Mouse (Mus musculus): ENCODE results near the gene Ivl. TPM values are rescaled to one million over a fixed set of nuclear protein-coding genes. Genes with fewer than 3 reads are reported as not detected.

Ivl gene
- polyA plus RNA-seq (2015; fragmentation: Nextera tagmentation; extraction: Ambion mirVana), result not detected in 2 replicates

DNA sequence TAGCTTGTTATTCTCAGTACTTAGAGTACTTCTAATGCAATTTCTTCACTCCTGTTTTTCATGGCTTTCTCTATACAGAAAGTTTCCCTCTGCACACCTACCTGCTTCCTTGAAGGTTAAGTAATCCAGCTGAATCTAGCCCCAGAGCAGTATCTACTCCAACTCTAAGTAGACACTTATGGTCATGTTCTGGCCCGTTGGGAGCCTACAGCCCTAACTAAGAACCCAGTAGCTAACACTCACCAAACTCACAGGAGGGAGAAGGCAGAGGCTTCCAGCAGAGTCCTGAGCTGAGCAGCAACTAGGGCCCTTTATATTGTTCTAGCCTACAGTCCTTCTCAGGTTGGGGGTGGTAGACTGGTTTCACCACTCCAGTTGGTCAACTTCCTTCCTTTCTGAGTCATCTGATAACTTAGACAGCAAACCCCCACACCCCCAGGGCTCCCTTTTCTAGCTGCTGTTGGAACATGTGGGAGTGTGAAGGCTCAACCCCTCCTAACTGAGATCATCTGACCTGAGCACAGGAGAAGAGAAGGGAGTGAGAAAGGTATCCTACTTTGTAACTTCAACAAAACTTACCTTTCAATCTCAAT, at the start of gene Ivl:
Gene Ivl, minus strand, starts transcription at position 287 of the 593 bp plus-strand sequence.
- 53% methylated on average over 1 of the region's 1 CpGs for WGBS

DNA sequence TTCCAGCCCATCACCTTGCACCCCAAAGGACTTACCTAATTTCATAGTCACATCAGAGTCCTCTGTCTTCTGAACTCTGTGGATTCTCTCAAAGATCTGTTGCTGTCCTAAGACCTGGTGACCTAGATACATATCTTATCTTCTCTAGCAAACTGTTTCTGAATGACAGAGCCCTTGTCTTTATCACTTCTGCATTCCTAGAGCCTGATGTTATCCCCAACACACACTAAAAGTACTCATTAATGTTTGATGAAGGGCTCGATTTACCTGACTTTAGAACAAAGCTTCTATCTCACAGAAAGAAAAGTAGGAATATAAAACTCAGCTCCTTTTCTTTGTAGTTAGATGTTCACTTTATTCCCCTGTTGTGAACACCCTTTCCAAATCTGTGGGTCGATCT, 48.0 kb upstream of the Ivl start, which contains the start of gene Lce6a:
Gene Lce6a, minus strand, starts transcription at position 101 of the 400 bp plus-strand sequence.
- H3K9me3 ChIP-seq, result no peaks in the 10 kb centered on the region
- H3K36me3 ChIP-seq, result no peaks in the 10 kb centered on the region
- no peak for ATAC-seq (ENCODE audit: borderline replicate concordance, extremely low read depth, low FRiP score, low TSS enrichment)
- no peak within 1 kb of the TSS for H3K9ac ChIP-seq
- H3K27ac ChIP-seq, result no peak within 1 kb of the TSS
- WGBS, result 53% methylated on average over 2 of the region's 2 CpGs
- no peak within 1 kb of the TSS for H3K4me3 ChIP-seq
- no peaks in the 10 kb centered on the region for H3K4me1 ChIP-seq
- H3K27me3 ChIP-seq, result no peaks in the 10 kb centered on the region
- no peak within 1 kb of the TSS for H3K4me2 ChIP-seq

More for the DNA sequence above, at the start of gene Ivl:
- H3K4me2 ChIP-seq, result no peak within 1 kb of the TSS
- ATAC-seq (ENCODE audit: borderline replicate concordance, extremely low read depth, low FRiP score, low TSS enrichment), result no peak
- H3K4me1 ChIP-seq, result no peaks in the 10 kb centered on the region
- no peak within 1 kb of the TSS for H3K9ac ChIP-seq
- H3K36me3 ChIP-seq, result no peaks in the 10 kb centered on the region
- H3K9me3 ChIP-seq, result no peaks in the 10 kb centered on the region
- H3K27me3 ChIP-seq, result no peaks in the 10 kb centered on the region
- H3K27ac ChIP-seq, result no peak within 1 kb of the TSS
- no peak within 1 kb of the TSS for H3K4me3 ChIP-seq

DNA sequence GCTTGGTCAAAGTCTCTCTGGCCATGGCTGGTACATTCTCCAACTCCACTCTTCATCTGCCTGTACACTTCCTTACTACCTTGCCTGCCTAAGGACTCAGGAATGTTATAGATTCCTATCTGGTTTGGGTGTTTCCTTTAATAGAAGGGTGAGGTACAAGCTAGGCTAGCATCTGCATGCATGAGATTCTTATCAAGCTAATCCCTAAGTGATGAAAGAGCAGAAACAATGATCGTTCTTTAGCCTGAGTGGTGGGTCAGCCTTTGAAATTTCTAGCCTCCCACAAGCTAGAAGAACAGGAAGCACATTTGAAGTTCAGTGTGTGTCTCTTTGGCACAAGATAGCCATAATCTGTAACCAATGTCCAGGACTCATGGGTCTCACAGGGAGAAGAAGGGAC, 36.3 kb upstream of the Ivl start:
- Histone ChIP-seq H3K27ac (no peak overlapping the region), H3K4me1 (no peaks in the 10 kb centered on the region), H3K4me2 (no peak overlapping the region), H3K4me3 (no peak overlapping the region), H3K36me3 (no peaks in the 10 kb centered on the region), H3K27me3 (no peaks in the 10 kb centered on the region), H3K9ac (no peak overlapping the region), H3K9me3 (no peaks in the 10 kb centered on the region)
- WGBS, result 24% methylated on average over 1 of the region's 1 CpGs
- no peak for ATAC-seq (ENCODE audit: borderline replicate concordance, extremely low read depth, low FRiP score, low TSS enrichment)

DNA sequence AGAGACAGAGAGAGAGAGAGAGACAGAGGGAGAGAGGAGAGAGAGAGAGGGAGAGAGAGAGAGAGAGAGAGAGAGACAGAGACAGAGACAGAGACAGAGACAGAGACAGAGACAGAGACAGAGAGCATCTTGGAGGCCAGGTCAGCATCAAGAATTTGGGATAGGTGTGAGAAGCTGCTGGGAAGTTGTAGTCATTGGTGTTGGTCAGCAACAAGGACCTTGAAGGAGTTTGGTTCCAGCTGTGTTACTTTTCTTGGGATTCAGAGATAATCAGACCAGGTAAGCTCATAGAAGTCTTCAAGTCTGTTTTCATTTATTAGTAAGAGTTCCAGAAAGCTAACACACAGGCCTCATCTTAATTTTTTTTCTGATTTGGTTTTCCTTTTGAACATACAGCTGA, 33.9 kb upstream of the Ivl start, which contains the start of gene 2210017I01Rik:
Gene 2210017I01Rik, minus strand, starts transcription at position 101 of the 400 bp plus-strand sequence.
- no peak for ATAC-seq (ENCODE audit: borderline replicate concordance, extremely low read depth, low FRiP score, low TSS enrichment)
- Histone ChIP-seq H3K4me2 (no peak within 1 kb of the TSS), H3K4me3 (no peak within 1 kb of the TSS), H3K27me3 (no peaks in the 10 kb centered on the region), H3K36me3 (no peaks in the 10 kb centered on the region), H3K9ac (no peak within 1 kb of the TSS), H3K27ac (no peak within 1 kb of the TSS), H3K4me1 (no peaks in the 10 kb centered on the region), H3K9me3 (no peaks in the 10 kb centered on the region)

DNA sequence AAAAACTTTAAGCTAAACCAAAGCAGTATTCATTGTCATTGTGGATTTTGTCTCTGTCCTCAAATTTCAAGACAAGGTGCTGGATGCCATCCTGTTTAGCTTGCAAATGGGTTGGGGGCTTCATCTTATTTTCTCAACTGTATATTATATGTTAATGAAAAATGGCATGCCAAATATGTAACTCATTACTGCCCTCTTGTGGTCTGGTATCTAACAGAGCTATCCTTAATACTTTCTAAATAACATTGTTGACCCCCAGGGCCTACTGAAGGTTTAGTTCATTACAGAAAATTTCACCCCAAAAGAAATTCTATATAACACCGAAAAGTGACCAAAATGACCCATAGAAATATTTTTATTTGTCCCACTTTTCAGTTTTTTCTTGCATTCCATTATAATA, 28.6 kb upstream of the Ivl start:
- no peak overlapping the region for H3K27ac ChIP-seq
- H3K9me3 ChIP-seq, result no peaks in the 10 kb centered on the region
- no peaks in the 10 kb centered on the region for H3K4me1 ChIP-seq
- no peak overlapping the region for H3K4me2 ChIP-seq
- 35% methylated on average over 1 of the region's 1 CpGs for WGBS
- ATAC-seq (ENCODE audit: borderline replicate concordance, extremely low read depth, low FRiP score, low TSS enrichment), result no peak
- H3K36me3 ChIP-seq, result no peaks in the 10 kb centered on the region
- H3K9ac ChIP-seq, result no peak overlapping the region
- H3K4me3 ChIP-seq, result no peak overlapping the region
- H3K27me3 ChIP-seq, result no peaks in the 10 kb centered on the region

DNA sequence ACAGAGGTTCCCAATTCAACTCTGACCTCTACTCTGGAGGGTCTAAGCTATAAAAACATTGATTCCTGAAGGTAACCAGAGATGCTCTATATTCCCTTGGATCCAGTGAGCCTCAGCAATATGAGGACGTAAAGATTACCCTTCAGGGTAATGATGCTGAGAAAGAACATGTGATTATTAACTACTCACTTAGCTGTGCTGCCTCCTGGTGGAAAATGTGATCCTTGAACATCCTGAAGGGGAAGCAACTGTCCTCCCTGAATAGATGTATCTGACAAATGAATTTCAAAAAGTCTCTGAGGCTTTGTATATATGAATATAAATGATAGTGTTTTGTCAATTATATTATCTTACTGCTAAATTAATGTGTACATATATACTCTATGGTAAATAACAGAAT, 26.9 kb upstream of the Ivl start:
- H3K27me3 ChIP-seq, result no peaks in the 10 kb centered on the region
- H3K4me3 ChIP-seq, result no peak overlapping the region
- H3K9me3 ChIP-seq, result no peaks in the 10 kb centered on the region
- H3K36me3 ChIP-seq, result no peaks in the 10 kb centered on the region
- H3K4me1 ChIP-seq, result no peaks in the 10 kb centered on the region
- 47% methylated on average over 1 of the region's 1 CpGs for whole genome bisulfite sequencing
- no peak for ATAC-seq (ENCODE audit: borderline replicate concordance, extremely low read depth, low FRiP score, low TSS enrichment)
- no peak overlapping the region for H3K4me2 ChIP-seq
- no peak overlapping the region for H3K9ac ChIP-seq
- H3K27ac ChIP-seq, result no peak overlapping the region

DNA sequence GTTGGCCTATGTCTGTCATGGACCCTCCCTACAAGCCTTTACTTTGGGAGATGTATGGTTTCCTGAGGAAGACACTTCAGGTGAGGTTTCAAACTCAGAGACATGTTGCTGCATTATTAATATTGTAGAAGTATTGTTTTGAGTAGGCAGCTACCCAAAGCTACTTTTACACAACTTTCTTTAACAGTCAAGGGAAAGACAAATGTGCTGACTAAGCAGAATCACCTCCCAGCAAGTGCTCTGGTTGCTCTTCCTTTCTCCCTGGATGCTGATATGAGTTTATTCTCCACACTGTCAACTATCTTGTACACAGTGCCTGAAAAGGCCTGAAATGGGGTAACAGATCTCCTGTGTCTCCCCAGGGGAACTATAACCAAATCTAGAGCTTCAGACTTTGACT, 26.4 kb upstream of the Ivl start:
- Histone ChIP-seq H3K4me3 (no peak overlapping the region), H3K9ac (no peak overlapping the region), H3K36me3 (no peaks in the 10 kb centered on the region), H3K27ac (no peak overlapping the region), H3K9me3 (no peaks in the 10 kb centered on the region), H3K4me1 (no peaks in the 10 kb centered on the region), H3K4me2 (no peak overlapping the region), H3K27me3 (no peaks in the 10 kb centered on the region)
- ATAC-seq (ENCODE audit: borderline replicate concordance, extremely low read depth, low FRiP score, low TSS enrichment), result no peak

DNA sequence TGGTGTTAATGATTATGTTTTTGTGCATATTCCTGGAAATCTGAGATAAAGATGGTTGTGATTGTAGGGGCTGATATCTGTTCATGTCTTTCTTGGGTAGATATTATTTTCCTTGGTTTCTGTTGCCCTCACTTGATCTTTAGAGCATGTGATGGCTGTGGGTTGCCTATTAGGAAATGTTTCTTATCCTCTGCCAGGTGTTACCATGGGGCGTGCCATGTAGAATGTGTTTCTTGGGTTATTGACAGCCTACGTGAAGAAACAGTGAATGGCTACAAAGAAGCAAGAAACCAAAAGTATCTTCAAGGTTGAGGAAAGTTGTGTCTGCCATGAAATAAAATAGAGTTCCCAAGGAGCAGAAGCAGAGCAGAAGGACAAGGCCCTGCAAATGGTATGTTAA, 24.9 kb upstream of the Ivl start:
- whole genome bisulfite sequencing, result 94% methylated on average over 2 of the region's 2 CpGs
- Histone ChIP-seq H3K27me3 (no peaks in the 10 kb centered on the region), H3K4me3 (no peak overlapping the region), H3K27ac (no peak overlapping the region), H3K9me3 (no peaks in the 10 kb centered on the region), H3K9ac (no peak overlapping the region), H3K4me2 (no peak overlapping the region), H3K36me3 (no peaks in the 10 kb centered on the region), H3K4me1 (no peaks in the 10 kb centered on the region)
- ATAC-seq (ENCODE audit: borderline replicate concordance, extremely low read depth, low FRiP score, low TSS enrichment), result no peak

DNA sequence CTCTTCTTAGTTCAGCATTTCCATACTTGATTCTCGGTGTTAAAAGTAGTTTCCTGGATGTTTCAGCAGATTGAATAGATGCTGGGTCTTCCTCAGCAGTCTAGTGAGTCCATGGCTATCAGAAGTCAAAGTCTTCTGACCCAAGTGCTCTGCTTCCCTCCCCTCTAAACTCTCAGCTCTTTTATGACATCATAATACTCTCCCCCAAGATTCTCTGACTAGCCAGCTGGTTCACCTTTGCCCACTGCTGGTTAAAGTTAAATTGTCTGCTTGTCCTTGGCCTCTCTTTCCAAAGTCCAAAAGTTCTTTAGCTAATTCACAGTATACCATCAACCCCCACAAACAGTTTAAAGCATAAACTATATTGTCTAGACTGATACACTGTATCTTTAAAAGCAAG, 15.3 kb upstream of the Ivl start, which contains the start of gene Smcp:
Gene Smcp, minus strand, starts transcription at position 140 of the 400 bp plus-strand sequence.
- H3K9me3 ChIP-seq, result no peaks in the 10 kb centered on the region
- no peaks in the 10 kb centered on the region for H3K36me3 ChIP-seq
- H3K4me3 ChIP-seq, result no peak within 1 kb of the TSS
- no peak within 1 kb of the TSS for H3K27ac ChIP-seq
- H3K4me2 ChIP-seq, result no peak within 1 kb of the TSS
- H3K9ac ChIP-seq, result no peak within 1 kb of the TSS
- H3K27me3 ChIP-seq, result no peaks in the 10 kb centered on the region
- 68% methylated on average over 1 of the region's 1 CpGs for WGBS
- no peaks in the 10 kb centered on the region for H3K4me1 ChIP-seq
- ATAC-seq (ENCODE audit: borderline replicate concordance, extremely low read depth, low FRiP score, low TSS enrichment), result no peak

DNA sequence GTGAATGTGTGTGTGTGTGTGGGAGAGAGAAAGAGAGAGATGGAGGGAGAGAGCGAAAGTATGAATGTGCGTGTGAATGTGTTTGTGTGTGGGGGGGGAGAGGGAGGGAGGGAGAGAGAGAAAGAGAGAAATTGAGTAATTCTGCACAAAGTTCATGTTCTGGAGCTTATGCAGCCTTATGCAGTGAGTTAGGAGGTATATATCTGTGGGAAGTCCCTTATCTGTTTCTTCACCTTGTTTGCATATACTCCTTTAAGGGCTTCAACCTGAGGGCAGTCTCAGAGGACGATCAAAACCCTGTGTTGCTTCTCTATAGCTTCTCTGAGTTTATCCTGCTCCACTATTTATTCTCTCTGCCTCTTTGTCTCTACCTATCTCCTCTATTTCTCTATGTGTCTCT, 13.7 kb upstream of the Ivl start:
- Histone ChIP-seq H3K27me3 (no peaks in the 10 kb centered on the region), H3K27ac (no peak overlapping the region), H3K36me3 (no peaks in the 10 kb centered on the region), H3K4me1 (no peaks in the 10 kb centered on the region), H3K4me3 (no peak overlapping the region), H3K4me2 (no peak overlapping the region), H3K9ac (no peak overlapping the region), H3K9me3 (no peaks in the 10 kb centered on the region)
- ATAC-seq (ENCODE audit: borderline replicate concordance, extremely low read depth, low FRiP score, low TSS enrichment), result no peak
- WGBS, result 69% methylated on average over 3 of the region's 3 CpGs

DNA sequence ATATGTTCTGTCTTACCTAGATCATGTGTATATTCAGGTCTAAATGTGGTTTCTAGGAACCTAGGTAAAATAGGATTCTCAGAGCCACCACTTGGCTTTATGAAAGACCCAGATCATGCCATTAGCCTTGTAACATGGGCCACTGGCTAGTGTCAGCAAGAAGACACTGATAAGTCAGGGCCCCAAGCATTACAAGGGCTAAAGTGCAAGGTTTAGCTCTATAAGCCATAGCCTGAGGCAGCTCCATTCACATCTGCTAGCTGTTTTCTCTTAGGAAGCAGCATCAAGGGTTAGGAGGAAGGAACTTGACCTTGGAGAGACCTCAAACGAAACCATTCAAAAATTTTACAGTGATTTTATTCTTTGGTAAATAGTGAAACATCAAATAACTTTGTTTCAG, 11.5 kb upstream of the Ivl start:
- ATAC-seq (ENCODE audit: borderline replicate concordance, extremely low read depth, low FRiP score, low TSS enrichment), result no peak
- Histone ChIP-seq H3K4me2 (no peak overlapping the region), H3K27ac (no peak overlapping the region), H3K9ac (no peak overlapping the region), H3K36me3 (no peaks in the 10 kb centered on the region), H3K27me3 (no peaks in the 10 kb centered on the region), H3K4me1 (no peaks in the 10 kb centered on the region), H3K9me3 (no peaks in the 10 kb centered on the region), H3K4me3 (no peak overlapping the region)
- WGBS, result 45% methylated on average over 1 of the region's 1 CpGs

DNA sequence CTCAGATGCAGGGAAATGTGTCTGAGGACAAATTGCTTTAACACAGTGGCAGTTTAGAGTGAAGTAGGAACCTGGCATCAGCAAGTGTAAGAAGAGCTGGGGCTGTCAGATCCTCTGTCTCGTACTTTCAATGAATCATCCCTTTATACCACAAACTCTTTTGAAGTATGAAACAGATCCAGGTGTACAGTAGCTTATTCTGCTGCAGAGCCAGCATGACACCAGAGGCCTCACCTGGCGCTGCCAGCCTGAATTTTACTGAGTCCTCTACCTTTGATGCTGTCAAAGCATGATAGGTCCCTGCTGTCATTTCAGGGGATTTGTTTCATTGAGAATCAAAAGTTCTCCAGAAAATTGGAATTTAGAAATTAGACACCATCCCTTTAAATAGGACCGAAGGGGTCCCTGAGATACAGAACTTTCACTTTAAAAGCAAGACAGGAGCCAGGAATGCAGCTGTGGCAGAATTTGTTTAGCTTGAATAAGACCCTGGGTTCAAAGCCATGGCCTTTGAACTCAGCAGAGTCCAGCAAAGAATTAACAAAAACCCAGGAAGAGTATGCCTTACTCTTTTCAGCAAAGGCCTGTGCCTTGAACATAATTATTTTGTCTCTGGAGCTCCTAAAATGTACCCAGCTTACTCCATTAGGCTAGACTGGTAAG, 9.8 kb upstream of the Ivl start:
- Histone ChIP-seq H3K36me3 (no peaks in the 10 kb centered on the region), H3K4me3 (no peak overlapping the region), H3K4me2 (no peak overlapping the region), H3K4me1 (no peaks in the 10 kb centered on the region), H3K9me3 (no peaks in the 10 kb centered on the region), H3K9ac (no peak overlapping the region), H3K27ac (no peak overlapping the region), H3K27me3 (no peaks in the 10 kb centered on the region)
- ATAC-seq (ENCODE audit: borderline replicate concordance, extremely low read depth, low FRiP score, low TSS enrichment), result no peak
- 40% methylated on average over 3 of the region's 3 CpGs for WGBS
